Mouse (Mus musculus) gonadal fat pad, adult 2 months (tissue): Measurements from ENCODE around the gene Plac9a. TPM values are rescaled to one million over a fixed set of nuclear protein-coding genes. Genes with fewer than 3 reads are reported as not detected.
"Not testable (repeated sequence)": the region's sequence is repeated elsewhere in the genome, so short reads cannot be mapped to it uniquely, and the experiment has no call there.

Source experiments
- DNase-seq: peaks from one replicate; pipeline ENCODE4 v3.0.0-alpha.2; 2012; ENCODE audit warnings: low read depth
- polyA plus RNA-seq: library from polyadenylated mRNA; depleted of rRNA; stranded (reverse); fragments of >200 nt; gene quantifications from 2 replicates; pipeline ENCODE4 v1.2.3, GENCODE M21; 2012

Gene Plac9a
- polyA plus RNA-seq, 1 experiment = 4.4 TPM

- no peak for DNase-seq
These were observed 37.6 kb downstream of the Plac9a start for GRCm38 (mm10) chr14:25865251-25865650.

DNA sequence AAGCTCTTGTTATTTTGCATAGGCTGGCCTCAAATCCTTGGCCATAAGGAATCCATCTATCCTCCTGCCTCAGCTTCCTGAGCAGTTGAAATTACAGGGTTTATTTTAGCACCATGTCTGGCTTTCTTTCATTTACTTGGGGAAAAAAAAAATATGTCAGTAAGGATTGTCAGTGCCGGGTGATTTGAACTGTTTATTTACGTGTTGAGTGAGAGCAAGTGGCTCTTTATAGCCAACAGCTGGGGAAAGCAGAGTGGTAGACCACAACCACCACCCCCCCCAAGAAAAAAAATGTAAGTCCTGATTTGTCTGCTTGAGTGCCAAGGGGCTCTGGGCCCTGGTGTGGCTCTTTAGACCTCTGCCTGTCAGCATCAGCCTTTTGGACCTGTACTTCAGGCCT is 39.2 kb downstream of the Plac9a start:
- no peak for DNase-seq

- DNase-seq = no peak
These were observed 40.9 kb downstream of the Plac9a start for GRCm38 (mm10) chr14:25861771-25862530.

DNA sequence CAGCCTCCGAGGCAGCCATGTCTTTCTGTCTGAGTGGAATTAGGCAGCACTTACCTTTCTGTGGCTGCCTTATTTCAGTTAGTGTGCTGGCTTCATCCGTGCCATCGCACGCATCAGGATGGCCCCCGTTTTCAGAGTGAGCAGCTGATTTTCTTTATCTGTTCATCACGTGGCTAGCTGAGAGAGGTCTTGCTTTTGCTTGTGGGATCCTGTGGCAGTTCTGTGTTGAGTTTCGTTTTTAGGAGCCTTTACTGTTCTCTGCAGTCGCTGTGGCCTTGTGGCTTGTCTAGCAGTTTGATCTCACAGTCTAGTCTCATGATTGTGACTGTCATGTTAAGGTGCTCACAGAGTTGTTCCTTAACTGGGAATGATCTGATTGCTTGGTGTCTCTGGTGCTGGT is 45.0 kb downstream of the Plac9a start:
- DNase-seq = no peak

- no peak for DNase-seq
These were observed 45.7 kb downstream of the Plac9a start for GRCm38 (mm10) chr14:25857168-25857621.

DNA sequence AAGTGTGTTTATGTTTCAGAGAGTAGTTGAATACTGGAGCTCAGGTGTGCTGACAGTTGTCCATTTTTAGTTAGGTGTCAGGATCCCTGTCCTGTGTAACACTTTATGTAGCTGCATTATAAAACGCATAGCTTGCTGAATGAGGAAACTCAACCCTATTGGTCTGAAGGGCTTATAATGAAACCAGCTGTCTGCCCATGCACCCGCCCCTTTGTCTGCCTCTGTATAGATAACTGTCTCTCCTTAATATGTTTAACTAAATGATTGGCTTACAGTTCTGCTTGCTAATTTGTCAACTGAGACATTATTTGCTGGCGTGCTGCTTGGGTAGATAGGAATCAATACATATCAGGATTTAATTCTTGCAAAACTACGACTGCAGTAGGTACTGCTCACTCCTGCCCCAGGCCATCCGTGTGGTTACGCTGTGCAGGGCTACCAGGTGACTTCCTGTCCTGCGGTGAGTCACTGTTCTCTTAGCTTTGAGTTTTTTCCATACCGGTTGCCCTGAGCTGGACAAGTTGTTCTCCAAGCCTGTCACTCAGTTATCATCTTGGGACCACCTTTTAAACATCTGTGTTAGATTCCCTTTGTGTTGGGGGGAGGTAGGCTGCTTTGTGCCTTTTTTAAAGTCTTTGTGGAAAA is 47.5 kb downstream of the Plac9a start:
- DNase-seq = no peak

GRCm38 (mm10) chr14:25853717-25854452 is 49.0 kb downstream of the Plac9a start:
- no peak for DNase-seq

- no peak for DNase-seq
These were observed 49.6 kb downstream of the Plac9a start for GRCm38 (mm10) chr14:25853295-25853694.

DNA sequence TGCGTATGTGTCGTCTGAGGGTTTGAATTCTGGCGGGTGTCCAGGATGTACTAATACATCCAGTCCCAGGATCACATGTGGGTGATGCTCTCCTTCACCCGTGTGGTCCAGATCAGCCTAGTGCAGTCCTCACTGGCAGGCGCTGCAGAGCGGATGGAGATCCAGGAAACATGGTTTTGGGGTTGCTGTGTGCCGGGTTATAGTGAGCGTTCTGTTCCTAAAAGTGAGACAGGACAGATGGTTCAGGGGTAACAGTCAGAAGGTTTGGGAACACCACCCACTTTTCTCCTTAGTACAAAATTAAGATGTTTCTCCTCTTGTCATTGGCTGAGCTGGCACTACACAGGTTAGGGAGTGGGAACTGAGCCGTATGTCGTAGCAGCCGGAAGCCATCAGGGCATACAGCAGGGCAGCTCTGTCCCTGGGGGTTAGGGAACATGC is 50.8 kb downstream of the Plac9a start:
- DNase-seq = no peak

GRCm38 (mm10) chr14:25851189-25851588 is 51.7 kb downstream of the Plac9a start:
- DNase-seq = no peak

- no peak for DNase-seq
These were observed 52.5 kb downstream of the Plac9a start for GRCm38 (mm10) chr14:25850433-25850832.

GRCm38 (mm10) chr14:25848708-25849107 is 54.2 kb downstream of the Plac9a start:
- not testable (repeated sequence) for DNase-seq

GRCm38 (mm10) chr14:25848237-25848636 is 54.7 kb downstream of the Plac9a start:
- no peak for DNase-seq

DNA sequence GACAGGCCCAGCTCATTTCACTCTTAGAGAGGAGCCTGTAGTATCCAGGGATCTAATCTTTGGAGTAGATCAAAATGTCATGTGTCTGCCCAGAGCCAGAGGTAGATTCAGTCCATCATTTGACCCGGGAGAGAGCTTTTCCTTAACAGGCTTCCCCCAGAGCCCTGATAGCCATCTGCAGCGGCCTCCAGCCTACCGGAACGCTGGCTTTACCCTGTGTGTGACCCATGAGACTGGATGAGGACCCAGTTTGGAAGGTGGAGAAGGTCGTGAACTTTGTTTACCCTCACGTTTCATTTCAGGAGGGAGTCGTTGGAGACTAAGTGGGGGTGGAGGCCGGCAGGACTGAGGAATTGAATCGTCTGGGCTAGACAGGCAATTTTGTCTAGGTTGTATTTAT is 55.2 kb downstream of the Plac9a start:
- no peak for DNase-seq

DNA sequence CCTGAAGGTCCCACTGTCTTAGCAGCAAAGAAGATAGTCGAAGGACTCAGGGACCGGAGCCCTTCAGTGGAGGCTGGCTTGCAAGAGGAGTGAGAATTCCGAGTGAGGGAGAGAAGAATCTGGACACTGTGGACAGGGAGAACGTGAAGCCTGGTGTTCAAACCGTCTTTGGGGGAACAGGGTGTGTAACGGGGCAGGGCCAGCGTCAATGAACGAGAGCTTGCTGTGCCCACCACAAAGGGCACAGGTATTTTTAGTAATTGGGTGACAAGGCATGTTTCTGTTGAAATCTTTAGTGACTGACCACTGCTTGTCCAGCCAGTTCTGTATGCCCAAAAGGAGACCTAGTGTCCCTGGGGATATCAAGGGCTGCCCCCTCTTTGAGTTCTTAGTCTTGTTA is 56.4 kb downstream of the Plac9a start:
- no peak for DNase-seq

DNA sequence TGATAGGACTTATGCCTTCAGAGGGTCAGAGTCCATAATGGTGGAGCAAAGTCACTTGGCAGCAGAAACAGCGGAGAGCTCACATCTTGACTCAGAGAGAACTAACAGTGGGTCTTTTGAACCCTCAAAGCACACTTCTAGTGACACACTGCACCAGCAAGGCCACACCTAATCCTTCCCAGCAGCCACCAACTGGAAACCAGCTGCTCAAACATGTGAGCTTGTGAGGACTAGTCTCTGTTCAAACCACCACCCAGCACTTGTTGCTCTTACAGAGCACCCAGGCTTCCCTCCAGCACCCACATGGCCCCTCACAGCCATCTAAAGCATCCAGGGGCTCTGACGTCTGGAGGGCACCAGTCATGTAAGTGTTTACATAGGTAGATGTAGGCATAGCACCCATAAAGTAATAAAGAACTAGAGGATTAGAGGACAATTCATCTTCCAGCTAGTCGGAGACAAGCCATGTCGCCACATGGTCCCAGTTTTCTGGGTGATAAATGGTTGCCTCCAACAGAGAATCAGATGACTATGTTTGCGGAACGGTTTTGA is 57.0 kb downstream of the Plac9a start:
- no peak for DNase-seq

DNA sequence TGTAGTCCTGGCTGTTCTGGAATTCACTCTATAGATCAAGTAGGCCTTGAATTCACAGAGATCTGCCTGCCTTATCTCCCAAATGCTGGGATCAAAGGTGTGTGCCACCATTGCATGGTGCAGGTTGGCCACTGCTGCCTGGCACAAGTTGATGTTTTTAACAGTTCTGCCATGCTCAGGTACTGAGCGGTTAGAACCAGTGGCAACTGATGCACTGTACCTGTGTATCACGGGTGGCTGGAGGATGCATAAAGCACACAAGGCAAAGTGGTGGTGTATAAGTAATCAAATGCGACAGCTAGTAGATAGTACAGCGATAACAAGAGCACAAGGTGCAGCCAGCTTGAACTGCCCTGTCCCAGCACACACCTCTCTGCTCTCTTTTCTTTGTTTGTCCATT is 58.5 kb downstream of the Plac9a start:
- DNase-seq = no peak

DNA sequence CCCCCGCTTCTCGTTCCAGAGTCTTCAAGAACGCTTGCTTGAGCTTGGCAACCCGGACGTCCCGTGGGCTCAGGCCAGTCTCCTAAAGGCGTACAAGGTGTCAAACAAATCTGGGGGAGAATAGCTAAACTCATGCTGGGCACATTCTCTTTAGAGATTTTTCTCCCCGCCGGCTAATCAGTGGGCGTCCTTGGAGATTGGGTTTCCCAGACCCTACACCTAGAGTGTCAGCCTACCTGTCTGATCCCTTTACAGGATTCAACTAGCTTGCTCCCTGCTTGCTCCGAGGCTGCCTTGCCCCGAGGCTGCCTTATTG is 60.3 kb downstream of the Plac9a start:
- no peak for DNase-seq

DNA sequence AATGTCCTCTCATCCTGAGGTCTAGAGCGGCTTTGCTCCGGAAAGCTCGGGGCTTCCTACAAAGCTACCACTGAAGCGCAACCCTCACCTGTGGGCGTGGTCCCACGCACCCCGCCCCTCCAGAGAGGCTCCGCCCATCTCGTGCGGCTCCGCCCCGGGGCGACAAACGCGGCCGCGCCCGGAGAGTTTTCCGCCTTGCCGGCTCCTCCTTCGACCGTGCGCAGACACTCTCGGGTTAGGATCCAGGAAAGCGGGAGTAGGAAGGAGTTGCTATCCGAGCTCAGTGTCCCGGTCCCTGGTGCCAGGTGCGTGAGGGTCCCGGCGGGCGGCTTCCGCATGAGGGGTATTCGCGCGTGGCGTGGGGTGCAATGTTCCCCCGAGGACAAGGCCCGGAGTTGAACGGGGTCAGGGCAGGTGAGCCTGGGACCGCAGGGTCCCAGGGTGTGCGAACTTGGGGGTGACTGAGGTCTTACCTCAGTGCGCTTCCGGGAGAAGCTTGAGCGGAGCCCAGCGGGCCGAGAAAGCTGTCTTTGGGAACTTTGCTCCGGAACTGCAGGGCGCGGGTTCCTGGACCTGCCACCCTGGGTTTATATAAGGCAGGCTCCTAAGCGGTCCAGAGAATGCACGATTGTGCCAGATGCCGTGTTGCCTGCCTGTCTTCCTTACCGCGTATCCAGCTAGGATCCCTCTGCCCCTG is 60.8 kb downstream of the Plac9a start, which contains the start of gene Anxa11:
Anxa11 (plus strand) TSS at position 166 of the 697 bp plus-strand sequence.
- no peak for DNase-seq

DNA sequence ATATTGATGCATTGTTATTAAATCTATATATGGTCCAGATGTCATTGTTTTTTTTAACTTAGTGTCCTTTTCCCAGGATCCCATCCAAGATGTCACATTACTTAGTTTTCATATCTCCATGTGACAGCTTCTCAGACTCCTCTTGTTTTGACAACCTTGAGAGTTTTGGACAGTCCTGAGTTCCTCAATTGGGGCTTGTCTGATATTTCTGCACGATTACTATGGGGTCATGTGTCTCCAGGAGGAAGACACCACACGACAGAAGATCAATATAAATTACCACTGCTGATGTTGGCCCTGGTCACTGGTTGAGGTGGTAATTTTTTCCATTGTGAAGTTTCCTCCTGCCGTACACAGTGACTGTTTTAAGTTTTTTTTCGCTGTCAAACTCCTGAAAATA is 61.3 kb downstream of the Plac9a start:
- no peak for DNase-seq

- no peak for DNase-seq
These were observed 61.9 kb downstream of the Plac9a start for GRCm38 (mm10) chr14:25840961-25841360.

DNA sequence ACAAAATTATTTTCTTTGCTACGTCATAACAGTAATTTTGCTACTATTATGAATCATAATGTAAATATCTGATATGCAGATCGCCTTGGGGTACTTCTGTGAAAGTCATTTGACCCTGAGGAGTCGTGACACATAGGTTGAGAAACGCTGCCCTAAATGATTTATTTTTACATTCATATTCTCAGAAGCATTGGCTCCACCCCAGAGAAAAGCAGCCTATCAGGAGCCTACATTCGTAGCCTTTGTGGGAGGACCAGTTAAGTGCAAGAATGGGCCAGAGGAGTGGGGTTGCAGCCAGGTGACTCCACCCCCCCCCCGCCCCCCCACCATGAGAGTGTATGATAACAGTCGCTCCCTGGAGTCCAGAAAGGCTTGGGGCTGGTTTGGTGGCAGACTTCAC is 63.1 kb downstream of the Plac9a start:
- no peak for DNase-seq
